Mouse (Mus musculus) c-Kit-negative CD71-positive TER-119-positive erythroid progenitor cells, embryonic 14.5 days (primary cell): ENCODE measurements at regions not wholly inside any gene's neighbourhood (a gene's known extent, or its start where the extent isn't known, plus 50 kb on each side); places are given as distances from the start of the nearest gene placed in this dataset.
"Not testable (repeated sequence)": the region's sequence is repeated elsewhere in the genome, so short reads cannot be mapped to it uniquely, and the experiment has no call there.

ENCODE experiments used
- DNase-seq: peaks from one replicate; pipeline ENCODE4 v3.0.0-alpha.2; 2013; ENCODE audit warnings: low read depth, low spot score

GRCm38 (mm10) chr16:57923447-57924129 is 169.1 kb upstream of the Col8a1 start:
- DNase-seq = no peak

GRCm38 (mm10) chr16:57924130-57924495 is 169.6 kb upstream of the Col8a1 start:
- no peak for DNase-seq

- no peak for DNase-seq
These were observed 173.3 kb upstream of the Col8a1 start for GRCm38 (mm10) chr16:57927816-57928215.

DNA sequence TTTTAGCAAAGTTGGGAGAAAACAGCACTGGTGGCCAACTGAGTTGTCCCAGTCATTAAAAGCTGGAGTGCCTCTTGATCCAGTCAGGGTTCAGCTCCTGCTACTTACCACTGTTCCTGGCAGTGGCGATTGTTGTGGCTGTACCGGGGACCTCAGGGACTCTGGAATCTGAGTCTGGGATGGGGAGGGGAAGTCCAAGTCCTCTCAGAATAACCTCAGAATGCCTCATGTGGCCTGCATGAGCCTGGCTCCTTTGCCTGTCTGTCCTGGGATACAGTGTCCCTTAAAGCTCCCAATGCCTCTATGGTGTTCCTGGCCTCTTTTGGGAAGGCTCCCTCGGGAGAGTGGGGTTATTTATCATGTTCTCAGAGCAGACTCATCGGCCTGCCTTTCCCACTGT is 173.8 kb upstream of the Col8a1 start:
- no peak for DNase-seq

DNA sequence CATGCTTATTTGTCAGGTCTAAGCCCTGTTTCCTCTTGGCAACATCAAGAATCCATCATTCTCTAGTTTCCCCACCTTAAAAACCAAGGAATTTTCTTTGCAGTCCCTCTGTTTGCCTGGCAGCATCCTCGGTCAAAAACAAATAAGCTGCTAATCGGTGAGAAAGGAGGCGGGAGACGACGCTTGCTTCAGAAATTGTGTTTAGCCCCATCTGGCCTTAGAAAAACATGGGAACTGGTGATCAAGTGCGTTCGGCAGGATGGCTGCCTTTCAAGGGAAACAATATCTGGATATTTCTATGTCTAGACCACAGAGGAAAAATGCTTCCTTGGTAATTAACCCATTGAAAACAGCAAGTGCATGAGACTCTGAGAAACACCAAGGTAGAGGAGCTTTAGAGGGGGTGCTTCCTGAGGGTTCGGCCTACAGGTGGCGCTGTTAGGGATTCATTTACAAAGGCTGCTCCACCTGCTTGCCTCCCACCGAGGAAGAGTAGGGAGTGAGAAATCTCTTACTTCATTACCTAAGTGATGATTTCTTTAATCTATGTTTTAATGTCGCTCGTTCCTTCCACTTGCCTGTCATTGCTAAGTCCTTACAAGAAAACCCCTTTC is 174.7 kb upstream of the Col8a1 start:
- DNase-seq = no peak

DNA sequence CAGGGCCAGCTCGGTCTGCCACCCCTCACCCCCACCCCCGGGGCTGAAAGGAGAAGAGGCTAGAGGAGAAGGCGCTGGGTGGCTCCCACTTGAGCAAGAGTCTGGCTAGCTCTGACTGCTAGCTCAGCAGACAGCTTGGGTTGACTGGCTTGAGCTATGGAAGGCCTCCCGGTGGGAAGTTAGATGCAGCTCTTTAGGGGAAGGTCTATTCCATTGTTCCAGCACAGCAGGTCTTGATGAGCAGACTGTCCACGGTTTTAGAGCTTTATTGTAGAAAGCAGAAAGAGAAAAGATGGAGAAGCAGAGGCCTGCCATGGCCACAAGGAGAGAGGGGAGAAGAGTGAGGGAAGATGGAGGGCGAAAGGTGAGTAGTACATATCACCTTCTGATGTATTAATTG is 190.9 kb upstream of the Col8a1 start:
- no peak for DNase-seq

DNA sequence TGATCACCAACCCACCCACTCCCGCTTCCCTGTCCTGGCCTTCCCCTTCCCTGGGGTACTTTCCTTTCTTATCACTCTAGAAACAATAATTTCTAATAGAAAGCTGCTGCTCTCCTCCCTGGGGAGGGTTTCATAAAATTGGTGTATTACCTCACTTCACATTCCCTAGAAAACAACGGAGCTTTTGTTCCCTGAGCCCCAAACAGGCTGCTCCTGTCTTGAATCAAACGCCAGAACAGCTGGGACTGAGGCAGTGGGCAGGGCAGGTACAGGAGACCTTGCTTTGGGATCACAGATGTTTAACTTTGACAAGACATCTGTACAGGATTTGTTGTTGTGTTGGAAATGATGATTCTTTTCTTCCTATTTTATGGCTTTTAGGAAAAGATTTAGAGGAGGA is 192.8 kb upstream of the Col8a1 start:
- no peak for DNase-seq

- no peak for DNase-seq
These were observed 195.1 kb upstream of the Col8a1 start for GRCm38 (mm10) chr16:57949680-57950079.

DNA sequence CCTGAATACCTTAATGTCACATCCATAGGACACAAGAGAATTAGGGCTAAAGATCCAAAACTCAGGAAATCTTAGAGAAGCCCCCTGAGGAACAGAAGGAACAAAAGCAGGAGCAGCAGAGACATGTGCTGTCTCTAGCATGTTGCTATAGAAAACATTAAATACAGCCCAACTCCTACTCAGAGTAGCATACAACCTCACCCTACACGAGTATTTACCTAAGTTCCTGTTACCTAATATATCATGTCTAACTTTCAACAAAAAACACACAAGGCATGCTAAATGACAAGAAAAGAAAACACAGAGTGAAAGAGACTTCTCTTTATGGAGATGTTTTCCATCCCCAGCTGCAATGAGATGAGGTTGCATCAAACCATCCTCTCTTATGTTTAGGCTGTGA is 216.4 kb upstream of the Col8a1 start:
- DNase-seq = no peak

- DNase-seq = no peak
These were observed 229.6 kb upstream of the Col8a1 start for GRCm38 (mm10) chr16:57984111-57984510.

GRCm38 (mm10) chr16:58005740-58006139 is 251.2 kb upstream of the Col8a1 start:
- no peak for DNase-seq

DNA sequence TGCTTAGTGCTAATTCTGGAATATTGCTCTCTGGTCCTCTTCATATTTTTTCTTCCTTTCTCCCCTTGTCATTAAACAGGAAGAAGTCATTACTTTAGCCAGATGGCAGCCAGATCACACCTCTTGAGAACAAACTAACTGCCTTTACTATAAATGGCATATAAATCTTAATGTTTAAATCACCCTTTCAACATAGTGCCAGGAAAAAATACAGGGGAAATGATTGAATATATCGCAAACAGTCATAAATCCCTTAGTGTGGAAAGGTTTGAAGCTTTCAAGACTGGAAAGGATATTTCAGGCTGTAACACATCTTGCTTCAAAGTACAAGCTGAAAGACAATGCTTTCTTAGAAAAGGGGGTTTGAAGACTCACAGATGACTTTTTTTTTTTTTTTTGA is 259.0 kb upstream of the Col8a1 start:
- DNase-seq = no peak

DNA sequence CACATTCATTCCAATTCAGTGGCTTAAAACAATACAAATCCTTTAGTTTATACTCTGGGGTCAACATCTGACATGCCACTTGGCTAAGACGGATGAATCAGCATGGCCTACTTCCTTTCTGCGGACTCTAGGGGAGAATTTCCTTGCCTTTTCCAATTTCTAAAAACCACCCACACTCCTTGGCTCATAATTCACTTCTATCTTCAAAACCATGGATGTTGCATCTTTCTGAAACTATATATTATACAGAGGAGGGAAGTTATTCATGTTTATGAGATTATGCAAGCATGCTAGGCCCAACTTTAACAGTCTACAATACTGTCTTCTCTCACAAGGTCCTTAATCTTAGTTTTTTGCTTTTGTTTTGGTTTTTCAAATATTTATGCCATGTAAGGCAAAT is 273.0 kb upstream of the Col8a1 start:
- DNase-seq = no peak

- DNase-seq = not testable (repeated sequence)
These were observed 274.0 kb upstream of the Col8a1 start for GRCm38 (mm10) chr16:58028541-58028940.

- DNase-seq = no peak
These were observed 275.1 kb upstream of the Col8a1 start for GRCm38 (mm10) chr16:58029674-58030073.

GRCm38 (mm10) chr16:58068654-58069271 is 314.2 kb upstream of the Col8a1 start:
- no peak for DNase-seq

- no peak for DNase-seq
These were observed 317.9 kb upstream of the Col8a1 start for GRCm38 (mm10) chr16:58072441-58072840.

DNA sequence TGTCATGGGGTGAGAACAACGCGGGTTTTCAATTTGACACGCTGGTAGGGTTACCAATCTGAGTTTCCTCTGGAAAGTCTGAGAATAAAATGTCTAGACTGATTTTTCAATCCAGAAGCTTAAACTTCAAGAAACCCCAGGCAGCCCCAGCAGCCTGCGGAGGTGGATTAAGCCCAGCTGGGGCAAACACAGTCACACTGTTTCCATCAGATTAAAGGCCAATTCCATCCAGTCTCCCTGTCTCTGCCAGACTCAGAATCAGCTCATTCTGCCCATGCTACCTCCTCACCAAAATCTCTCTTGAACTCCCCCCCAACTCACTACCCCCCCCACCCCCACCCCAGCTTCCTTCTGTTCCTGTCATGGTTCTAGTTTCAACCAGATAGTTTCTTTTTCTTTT is 307.9 kb upstream of the Dcbld2 start:
- no peak for DNase-seq

GRCm38 (mm10) chr16:58110452-58110851 is 297.8 kb upstream of the Dcbld2 start:
- DNase-seq = no peak

DNA sequence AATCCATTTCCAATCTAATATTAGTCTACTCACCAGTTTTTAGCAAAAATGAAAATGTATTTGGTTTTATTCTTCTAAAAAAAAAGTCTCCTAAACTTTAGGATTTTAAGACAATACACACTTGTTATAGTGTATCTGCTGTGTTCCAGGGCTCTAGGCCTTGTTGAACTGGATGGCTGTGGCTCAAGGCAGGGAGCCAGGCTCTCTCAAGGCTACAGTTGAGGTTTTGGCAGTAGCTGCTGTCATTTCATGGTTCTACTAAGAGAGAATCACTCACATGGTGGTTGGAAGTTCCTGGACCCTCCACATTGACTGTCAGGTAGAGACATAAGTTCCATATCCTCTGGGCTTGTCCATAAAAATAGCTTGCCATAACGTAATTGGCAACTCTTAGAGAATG is 282.2 kb upstream of the Dcbld2 start:
- DNase-seq = no peak

- no peak for DNase-seq
These were observed 271.9 kb upstream of the Dcbld2 start for GRCm38 (mm10) chr16:58136144-58136905.

DNA sequence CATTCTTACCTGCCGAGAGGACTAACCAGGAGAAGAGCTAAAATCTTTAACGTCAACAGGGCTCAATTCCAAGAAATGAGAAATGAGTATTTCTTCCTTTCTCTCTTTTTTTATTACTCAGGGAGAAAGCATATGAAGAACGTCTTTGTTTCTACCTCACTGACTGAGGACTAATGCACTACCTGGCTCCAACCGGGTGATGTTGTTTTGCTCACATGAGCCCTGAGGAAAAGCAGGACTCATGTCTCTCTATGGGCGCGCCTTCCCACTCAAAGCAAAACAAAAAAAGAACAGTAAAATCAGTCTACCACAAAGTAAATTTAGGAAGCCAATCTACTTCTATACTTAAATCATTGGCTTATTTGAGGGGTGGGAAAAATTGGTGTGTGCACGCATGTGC is 271.3 kb upstream of the Dcbld2 start:
- no peak for DNase-seq
